Mouse (Mus musculus) intestine, postnatal 0 days (tissue): ENCODE data around the gene Prr15. TPM values are rescaled to one million over a fixed set of nuclear protein-coding genes. Genes with fewer than 3 reads are reported as not detected.

ENCODE experiments used
- ATAC-seq: fragments of 200-750 bp; cut with Nextera tagmentation; 2 replicates; pipeline ENCODE4 v1.8.0; 2017; ENCODE audit warnings: mild to moderate bottlenecking, moderate TSS enrichment, moderate library complexity
- H3K27ac ChIP-seq: fragments of 300-500 bp; sonication (generic); 2 replicates; pipeline ENCODE4 v1.5.1; 2014; ENCODE audit warnings: mild to moderate bottlenecking, low read depth, low read length, moderate library complexity
- H3K27me3 ChIP-seq: fragments of 300-500 bp; sonication (generic); replicated peaks from 2 replicates; pipeline ENCODE4 v1.6.1; 2014; ENCODE audit warnings: low read length, mixed read lengths; ENCODE audit not compliant: control insufficient read depth, insufficient read depth
- H3K36me3 ChIP-seq: fragments of 300-500 bp; sonication (generic); 2 replicates; pipeline ENCODE4 v1.6.1; 2014; ENCODE audit warnings: mild to moderate bottlenecking, moderate library complexity; ENCODE audit not compliant: control insufficient read depth, insufficient read depth
- H3K4me1 ChIP-seq: fragments of 300-500 bp; sonication (generic); replicated peaks from 2 replicates; pipeline ENCODE4 v1.6.1; 2014; ENCODE audit warnings: antibody characterized with exemption, low read length, mixed read lengths; ENCODE audit not compliant: control insufficient read depth, insufficient read depth
- H3K4me2 ChIP-seq: fragments of 300-500 bp; sonication (generic); replicated peaks from 2 replicates; pipeline ENCODE4 v1.6.1; 2014; ENCODE audit warnings: low read depth, mild to moderate bottlenecking, moderate library complexity
- H3K4me3 ChIP-seq: fragments of 300-500 bp; sonication (generic); 2 replicates; pipeline ENCODE4 v1.5.1; 2014; ENCODE audit warnings: low read depth, low read length
- H3K9ac ChIP-seq: fragments of 300-500 bp; sonication (generic); 2 replicates; pipeline ENCODE4 v1.6.1; 2014; ENCODE audit warnings: mild to moderate bottlenecking, low read depth, low read length
- H3K9me3 ChIP-seq: fragments of 300-500 bp; sonication (generic); 2 replicates; pipeline ENCODE4 v1.6.1; 2016; ENCODE audit warnings: mixed run types; ENCODE audit not compliant: control insufficient read depth
- CTCF ChIP-seq: sonication (generic); IDR thresholded peaks from 2 replicates; pipeline ENCODE4 v1.5.1; 2016; ENCODE audit warnings: low read depth, mild to moderate bottlenecking, control low read depth, antibody characterized with exemption, moderate library complexity
- WGBS: fragments of 180-500 bp; shearing (Covaris S2); extraction: QIAGEN DNeasy Blood & Tissue Kit; methylation state at CpG from one replicate; pipeline ENCODE4 v1.1.7; 2014; 5-methylcytosine and 5-hydroxymethylcytosine counted together
- polyA plus RNA-seq: library from polyadenylated mRNA; unstranded; fragments of >200 nt; fragmentation: Nextera tagmentation; extraction: Ambion mirVana; gene quantifications from 2 replicates; pipeline ENCODE4 v1.2.1, GENCODE M21; 2015

Gene Prr15
- polyA plus RNA-seq, 1 experiment from 2014 or later = 52.3 TPM

- TF ChIP-seq CTCF = no peak
- H3K9ac ChIP-seq = no peak overlapping the region
- H3K27ac ChIP-seq = no peak overlapping the region
- H3K4me1 ChIP-seq = peaks cover 13% of the 10 kb centered on the region; the same call in 1 of the 2 replicates
- H3K36me3 ChIP-seq = no peaks in the 10 kb centered on the region
- no peak overlapping the region for H3K4me3 ChIP-seq
- H3K27me3 ChIP-seq = no peaks in the 10 kb centered on the region
- no peak overlapping the region for H3K4me2 ChIP-seq
- 78% methylated on average over 5 of the region's 5 CpGs for WGBS
- no peak for ATAC-seq
- H3K9me3 ChIP-seq = no peaks in the 10 kb centered on the region
Measured at GRCm38 (mm10) chr6:54366607-54367006, 41.0 kb downstream of the Prr15 start.

- peak; percentile 91 for TF ChIP-seq CTCF
- Histone ChIP-seq H3K27me3 (no peaks in the 10 kb centered on the region), H3K4me1 (peaks cover 13% of the 10 kb centered on the region; the same call in 1 of the 2 replicates), H3K4me2 (peak overlapping the region; percentile 37; the same call in 1 of the 2 replicates), H3K4me3 (no peak overlapping the region), H3K9ac (no peak overlapping the region), H3K9me3 (no peaks in the 10 kb centered on the region), H3K36me3 (no peaks in the 10 kb centered on the region), H3K27ac (no peak overlapping the region)
- WGBS = 4% methylated on average over 6 of the region's 6 CpGs
- ATAC-seq = peak; percentile 62
Measured at GRCm38 (mm10) chr6:54368071-54368470, 42.4 kb downstream of the Prr15 start.

GRCm38 (mm10) chr6:54369913-54370542 is 44.4 kb downstream of the Prr15 start:
- no peaks in the 10 kb centered on the region for H3K36me3 ChIP-seq
- 0 out of 2 replicates have a peak, but pooled peaks cover 3% of the 10 kb centered on the region for H3K4me1 ChIP-seq
- H3K9ac ChIP-seq = no peak overlapping the region
- TF ChIP-seq CTCF = no peak
- no peaks in the 10 kb centered on the region for H3K27me3 ChIP-seq
- no peak overlapping the region for H3K27ac ChIP-seq
- no peak overlapping the region for H3K4me2 ChIP-seq
- 65% methylated on average over 6 of the region's 6 CpGs for WGBS
- ATAC-seq = no peak
- H3K4me3 ChIP-seq = no peak overlapping the region
- no peaks in the 10 kb centered on the region for H3K9me3 ChIP-seq

GRCm38 (mm10) chr6:54371874-54372273 is 46.2 kb downstream of the Prr15 start:
- ATAC-seq = no peak
- Histone ChIP-seq H3K27ac (no peak overlapping the region), H3K4me2 (no peak overlapping the region), H3K9me3 (no peaks in the 10 kb centered on the region), H3K4me3 (no peak overlapping the region), H3K9ac (no peak overlapping the region), H3K4me1 (no peaks in the 10 kb centered on the region), H3K27me3 (no peaks in the 10 kb centered on the region), H3K36me3 (no peaks in the 10 kb centered on the region)
- TF ChIP-seq CTCF = no peak
- 79% methylated on average over 3 of the region's 3 CpGs for WGBS

- no peak overlapping the region for H3K27ac ChIP-seq
- no peak overlapping the region for H3K4me3 ChIP-seq
- ATAC-seq = no peak
- no peaks in the 10 kb centered on the region for H3K9me3 ChIP-seq
- H3K4me2 ChIP-seq = no peak overlapping the region
- H3K9ac ChIP-seq = no peak overlapping the region
- H3K4me1 ChIP-seq = no peaks in the 10 kb centered on the region
- TF ChIP-seq CTCF = no peak
- WGBS = 71% methylated on average over 2 of the region's 2 CpGs
- no peaks in the 10 kb centered on the region for H3K36me3 ChIP-seq
- no peaks in the 10 kb centered on the region for H3K27me3 ChIP-seq
Measured at GRCm38 (mm10) chr6:54379356-54379755, 53.7 kb downstream of the Prr15 start.

Other genes starting within 250 kb of the Prr15 start
- 4.5 and 5.7 TPM in 2 replicates for gene Wipf3, start 103.8 kb downstream of the Prr15 start, polyA plus RNA-seq
- gene Scrn1, start 240.7 kb downstream of the Prr15 start, polyA plus RNA-seq = 2.5 and 4.4 TPM in 2 replicates